Mouse (Mus musculus) myocyte (in vitro differentiated cells): ENCODE measurements around the gene Wfdc15a.

ENCODE experiments used
- CEBPB ChIP-seq: IDR thresholded peaks from 2 replicates; pipeline ENCODE4 v1.6.1; 2011; ENCODE audit warnings: mild to moderate bottlenecking, moderate library complexity; ENCODE audit not compliant: poor library complexity, insufficient read depth, severe bottlenecking
- E2F4 ChIP-seq: IDR thresholded peaks from one replicate; pipeline ENCODE4 v1.6.1; 2011; ENCODE audit warnings: mild to moderate bottlenecking, control low read depth, moderate library complexity; ENCODE audit not compliant: insufficient read depth
- MAX ChIP-seq: IDR thresholded peaks from one replicate; pipeline ENCODE4 v1.6.1; 2011; ENCODE audit warnings: low read depth, mild to moderate bottlenecking, control low read depth
- MYOD1 ChIP-seq, 3 experiments: IDR thresholded peaks; one replicate each; pipeline ENCODE4 v1.6.1; 2011; ENCODE audit warnings: control low read depth in 2 of 3, low read depth in 2 of 3, mild to moderate bottlenecking in 2 of 3, moderate library complexity in 1 of 3; ENCODE audit not compliant: insufficient read length in 2 of 3, control insufficient read depth in 1 of 3
- MYOG ChIP-seq, 3 experiments: IDR thresholded peaks; one replicate each; pipeline ENCODE4 v1.6.1; 2011; ENCODE audit warnings: control low read depth in 2 of 3, low read depth in 2 of 3, mild to moderate bottlenecking in 2 of 3; ENCODE audit not compliant: insufficient read length in 2 of 3, control insufficient read depth in 1 of 3, insufficient read depth in 1 of 3
- POLR2A ChIP-seq: IDR thresholded peaks from one replicate; pipeline ENCODE4 v1.6.1; 2011; ENCODE audit warnings: low read depth, mild to moderate bottlenecking, control low read depth, moderate library complexity; ENCODE audit not compliant: insufficient read length
- POLR2AphosphoS2 ChIP-seq: IDR thresholded peaks from one replicate; pipeline ENCODE4 v1.6.1; 2011; ENCODE audit warnings: low read depth, control low read depth; ENCODE audit not compliant: insufficient read length
- REST ChIP-seq: IDR thresholded peaks from one replicate; pipeline ENCODE4 v1.6.1; 2011; ENCODE audit warnings: mild to moderate bottlenecking, control low read depth, moderate library complexity; ENCODE audit not compliant: insufficient read depth, insufficient read length
- SRF ChIP-seq: IDR thresholded peaks from one replicate; pipeline ENCODE4 v1.6.1; 2011; ENCODE audit warnings: low read depth; ENCODE audit not compliant: control insufficient read depth, insufficient read length
- TCF12 ChIP-seq: IDR thresholded peaks from one replicate; pipeline ENCODE4 v1.6.1; 2011; ENCODE audit warnings: mild to moderate bottlenecking, control low read depth; ENCODE audit not compliant: poor library complexity, insufficient read depth, severe bottlenecking
- TCF3 ChIP-seq: IDR thresholded peaks from one replicate; pipeline ENCODE4 v1.6.1; 2011; ENCODE audit warnings: low read depth, control low read depth; ENCODE audit not compliant: insufficient read length
- USF1 ChIP-seq: IDR thresholded peaks from one replicate; pipeline ENCODE4 v1.6.1; 2011; ENCODE audit warnings: low read depth, mild to moderate bottlenecking, control low read depth, moderate library complexity

DNA sequence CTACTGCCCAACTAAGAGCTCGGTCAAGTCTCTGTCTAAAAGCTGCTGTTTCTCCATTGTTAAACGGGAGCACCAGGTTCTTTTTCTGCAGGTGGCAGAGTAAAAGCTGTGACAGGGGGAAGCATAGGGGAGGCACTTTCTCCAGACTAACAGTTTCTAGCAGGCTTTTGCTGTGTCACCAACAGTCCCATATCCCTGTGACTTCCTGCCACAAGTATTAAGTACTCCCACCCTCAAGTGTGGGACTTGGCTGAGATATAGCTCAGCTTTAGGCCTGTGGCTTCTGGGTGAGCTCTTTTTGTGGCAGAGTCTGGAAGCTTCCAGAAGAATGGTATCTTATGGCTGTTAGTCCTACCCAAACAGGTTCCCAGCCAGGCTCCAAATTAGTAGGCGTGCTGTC, 24.1 kb downstream of the Wfdc15a start:
- TF ChIP-seq USF1 (no peak), TCF12 (no peak), POLR2A (no peak), CEBPB (no peak), POLR2AphosphoS2 (no peak), MAX (no peak), MYOG (IDR thresholded peaks at IDR 0.05; ENCODE audit: control insufficient read depth in 1 of 3, insufficient read depth in 1 of 3, insufficient read length in 2 of 3, low read depth in 2 of 3) (no peak), TCF3 (no peak), E2F4 (no peak), REST (no peak), MYOD1 (IDR thresholded peaks at IDR 0.05; ENCODE audit: control insufficient read depth in 1 of 3, insufficient read length in 2 of 3, low read depth in 2 of 3) (no peak), SRF (no peak)
